Mouse (Mus musculus) midbrain, embryonic 14.5 days (tissue): ENCODE measurements at regions not wholly inside any gene's neighbourhood (a gene's known extent, or its start where the extent isn't known, plus 50 kb on each side); places are given as distances from the start of the nearest gene placed in this dataset.

ENCODE experiments used
- ATAC-seq: fragments of 200-750 bp; cut with Nextera tagmentation; 2 replicates; pipeline ENCODE4 v1.8.0; 2017; ENCODE audit warnings: moderate number of reproducible peaks, moderate library complexity; ENCODE audit not compliant: low FRiP score, low TSS enrichment
- DNase-seq: peaks from one replicate; pipeline ENCODE4 v3.0.0-alpha.2; 2015
- H3K27ac ChIP-seq: fragments of 300-500 bp; sonication (generic); replicated peaks from 2 replicates; pipeline ENCODE4 v1.5.1; 2014; ENCODE audit warnings: mild to moderate bottlenecking, low read depth, low read length, moderate library complexity
- H3K27me3 ChIP-seq: fragments of 300-500 bp; sonication (generic); 2 replicates; pipeline ENCODE4 v1.6.1; 2014; ENCODE audit warnings: low read length, control low read depth, mixed read lengths; ENCODE audit not compliant: control insufficient read depth, insufficient read depth
- H3K36me3 ChIP-seq: fragments of 300-500 bp; sonication (generic); 2 replicates; pipeline ENCODE4 v1.6.1; 2014; ENCODE audit warnings: low read length, control low read depth; ENCODE audit not compliant: control insufficient read depth, insufficient read depth
- H3K4me1 ChIP-seq: fragments of 300-500 bp; sonication (generic); 2 replicates; pipeline ENCODE4 v1.6.1; 2014; ENCODE audit warnings: mild to moderate bottlenecking, antibody characterized with exemption, low read length, control low read depth; ENCODE audit not compliant: control insufficient read depth, insufficient read depth
- H3K4me2 ChIP-seq: fragments of 300-500 bp; sonication (generic); 2 replicates; pipeline ENCODE4 v1.6.1; 2014; ENCODE audit warnings: mild to moderate bottlenecking, low read length, moderate library complexity
- H3K4me3 ChIP-seq: fragments of 300-500 bp; sonication (generic); replicated peaks from 2 replicates; pipeline ENCODE4 v1.5.1; 2014; ENCODE audit warnings: low read depth, low read length
- H3K9ac ChIP-seq: fragments of 300-500 bp; sonication (generic); replicated peaks from 2 replicates; pipeline ENCODE4 v1.6.1; 2014; ENCODE audit warnings: mild to moderate bottlenecking, low read length, moderate library complexity
- H3K9me3 ChIP-seq: fragments of 300-500 bp; sonication (generic); 2 replicates; pipeline ENCODE4 v1.6.1; 2016; ENCODE audit warnings: low read length, control low read depth, mixed read lengths; ENCODE audit not compliant: control insufficient read depth
- WGBS: fragments of 180-500 bp; shearing (Covaris S2); extraction: QIAGEN DNeasy Blood & Tissue Kit; methylation state at CpG from one replicate; pipeline ENCODE4 v1.1.7; 2014; 5-methylcytosine and 5-hydroxymethylcytosine counted together

DNA sequence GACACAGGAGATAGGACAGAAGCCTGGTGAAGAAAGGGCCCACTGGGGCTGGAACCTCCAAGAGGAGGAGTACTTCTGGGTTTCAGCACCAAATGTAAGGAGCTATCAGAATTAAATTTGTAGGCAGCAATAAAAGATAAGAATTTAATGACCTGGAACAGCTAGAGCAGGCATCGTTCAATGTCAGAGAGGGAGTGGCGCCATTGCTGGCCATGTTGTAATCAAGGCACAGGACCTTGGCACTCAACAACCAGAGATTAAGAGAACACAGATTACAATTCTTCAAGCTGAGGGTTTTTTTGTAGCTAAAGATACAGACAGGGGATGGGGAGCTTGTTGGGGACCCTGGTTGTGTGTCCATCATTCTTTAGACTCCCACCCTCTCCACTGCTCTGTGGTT lies 101.0 kb upstream of the Dio3 start:
- H3K36me3 ChIP-seq: no peaks in the 10 kb centered on the region
- ATAC-seq (no peak), DNase-seq (no peak)
- 100% methylated on average over 2 of the region's 2 CpGs for WGBS
- H3K4me2 ChIP-seq: no peak overlapping the region
- no peak overlapping the region for H3K9ac ChIP-seq
- H3K27me3 ChIP-seq: no peaks in the 10 kb centered on the region
- H3K27ac ChIP-seq: no peak overlapping the region
- H3K4me3 ChIP-seq: no peak overlapping the region
- no peaks in the 10 kb centered on the region for H3K4me1 ChIP-seq
- no peaks in the 10 kb centered on the region for H3K9me3 ChIP-seq

DNA sequence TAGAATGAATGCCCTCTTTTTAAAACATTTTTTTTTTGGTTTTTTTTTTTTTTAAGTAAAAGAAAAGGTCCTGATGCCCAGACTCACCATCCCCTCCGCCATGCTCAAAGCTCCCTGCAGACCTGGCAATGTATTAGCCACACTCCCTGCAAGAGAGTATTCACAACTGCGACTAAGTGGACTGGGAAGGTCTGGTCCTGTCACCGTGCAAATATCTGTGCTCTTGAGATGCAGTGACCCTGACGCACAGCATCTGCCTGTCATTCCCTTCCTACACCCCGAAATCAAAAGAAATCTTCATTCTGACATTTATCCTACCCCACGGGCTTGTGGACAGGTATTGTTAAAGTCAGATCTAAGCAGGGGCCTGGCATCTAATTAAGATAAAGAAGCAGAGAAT lies 95.4 kb upstream of the Dio3 start:
- ATAC-seq (no peak), DNase-seq (no peak)
- Histone ChIP-seq H3K36me3 (no peaks in the 10 kb centered on the region), H3K4me3 (no peak overlapping the region), H3K27me3 (peaks cover 21% of the 10 kb centered on the region), H3K4me2 (no peak overlapping the region), H3K9me3 (no peaks in the 10 kb centered on the region), H3K9ac (no peak overlapping the region), H3K27ac (no peak overlapping the region), H3K4me1 (peaks cover 12% of the 10 kb centered on the region)
- WGBS: 10% methylated on average over 6 of the region's 6 CpGs

DNA sequence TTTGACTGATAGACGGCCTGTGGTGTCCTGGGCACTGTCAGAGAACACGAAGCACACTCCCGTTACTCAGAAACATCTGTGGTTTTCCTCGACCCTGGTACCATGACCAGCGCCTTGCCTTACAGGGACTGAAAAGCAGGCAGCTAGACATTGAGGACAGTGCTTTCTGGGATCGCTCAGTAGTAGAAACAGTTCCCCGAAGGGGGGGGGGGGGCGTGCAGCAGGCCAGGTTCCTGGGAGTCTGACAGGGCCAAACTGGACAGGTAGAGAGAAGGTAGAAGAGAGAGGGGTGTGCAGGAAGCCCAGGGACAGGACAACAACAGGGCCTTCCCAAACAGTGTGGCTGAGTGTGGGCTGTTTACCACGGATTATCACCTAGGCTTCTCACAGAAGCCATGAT lies 93.5 kb upstream of the Dio3 start:
- no peak for ATAC-seq
- DNase-seq: no peak
- H3K27ac ChIP-seq: no peak overlapping the region
- no peak overlapping the region for H3K9ac ChIP-seq
- H3K4me1 ChIP-seq: peaks cover 22% of the 10 kb centered on the region
- WGBS: 33% methylated on average over 9 of the region's 9 CpGs
- H3K36me3 ChIP-seq: no peaks in the 10 kb centered on the region
- no peak overlapping the region for H3K4me2 ChIP-seq
- no peaks in the 10 kb centered on the region for H3K9me3 ChIP-seq
- H3K27me3 ChIP-seq: peaks cover 37% of the 10 kb centered on the region
- no peak overlapping the region for H3K4me3 ChIP-seq

DNA sequence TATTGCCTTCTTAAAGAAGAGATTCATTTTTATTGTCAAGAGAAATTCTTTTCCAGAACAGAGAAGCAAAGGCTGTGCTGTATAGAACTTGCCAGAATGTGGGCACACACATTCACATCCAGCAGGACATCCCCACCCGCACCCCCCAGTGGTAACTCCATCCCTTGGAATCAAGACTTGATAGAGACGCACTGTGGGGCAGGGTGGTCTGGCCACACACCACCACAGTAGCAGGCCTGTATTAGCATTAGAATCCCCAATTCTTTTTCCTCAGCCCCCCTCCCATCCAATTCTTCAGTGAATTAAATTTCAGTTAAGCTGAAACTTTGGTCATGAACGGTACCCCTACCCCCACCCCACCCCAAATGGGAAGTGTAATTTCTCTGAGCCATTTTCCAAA lies 92.5 kb upstream of the Dio3 start:
- no peak for DNase-seq
- Histone ChIP-seq H3K4me1 (peaks cover 22% of the 10 kb centered on the region), H3K9me3 (no peaks in the 10 kb centered on the region), H3K4me2 (no peak overlapping the region), H3K27ac (no peak overlapping the region), H3K36me3 (no peaks in the 10 kb centered on the region), H3K4me3 (no peak overlapping the region), H3K9ac (no peak overlapping the region), H3K27me3 (peaks cover 43% of the 10 kb centered on the region)
- 5% methylated on average over 3 of the region's 3 CpGs for WGBS
- no peak for ATAC-seq

DNA sequence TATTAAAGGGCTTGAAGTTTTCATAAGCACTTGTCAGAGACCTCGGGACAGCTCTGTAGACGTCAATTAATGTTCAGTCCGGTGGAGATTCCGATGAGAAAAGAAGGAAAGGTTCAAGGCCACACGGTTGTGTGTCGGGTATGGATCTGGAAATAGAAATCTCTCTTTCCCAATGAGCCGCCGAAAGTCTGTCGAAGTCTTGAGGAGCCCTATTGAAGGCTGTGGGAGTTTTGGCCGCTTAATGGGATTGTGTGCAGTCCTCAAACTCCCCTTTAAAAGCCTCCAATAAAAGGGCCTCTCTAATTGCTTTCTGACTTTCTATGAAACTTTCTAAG lies 92.0 kb upstream of the Dio3 start:
- Histone ChIP-seq H3K9ac (no peak overlapping the region), H3K27ac (no peak overlapping the region), H3K9me3 (no peaks in the 10 kb centered on the region), H3K4me2 (no peak overlapping the region), H3K27me3 (peaks cover 43% of the 10 kb centered on the region), H3K4me3 (no peak overlapping the region), H3K36me3 (no peaks in the 10 kb centered on the region), H3K4me1 (peaks cover 22% of the 10 kb centered on the region)
- DNase-seq: peak; percentile 26
- WGBS: 4% methylated on average over 10 of the region's 10 CpGs
- ATAC-seq: no peak

DNA sequence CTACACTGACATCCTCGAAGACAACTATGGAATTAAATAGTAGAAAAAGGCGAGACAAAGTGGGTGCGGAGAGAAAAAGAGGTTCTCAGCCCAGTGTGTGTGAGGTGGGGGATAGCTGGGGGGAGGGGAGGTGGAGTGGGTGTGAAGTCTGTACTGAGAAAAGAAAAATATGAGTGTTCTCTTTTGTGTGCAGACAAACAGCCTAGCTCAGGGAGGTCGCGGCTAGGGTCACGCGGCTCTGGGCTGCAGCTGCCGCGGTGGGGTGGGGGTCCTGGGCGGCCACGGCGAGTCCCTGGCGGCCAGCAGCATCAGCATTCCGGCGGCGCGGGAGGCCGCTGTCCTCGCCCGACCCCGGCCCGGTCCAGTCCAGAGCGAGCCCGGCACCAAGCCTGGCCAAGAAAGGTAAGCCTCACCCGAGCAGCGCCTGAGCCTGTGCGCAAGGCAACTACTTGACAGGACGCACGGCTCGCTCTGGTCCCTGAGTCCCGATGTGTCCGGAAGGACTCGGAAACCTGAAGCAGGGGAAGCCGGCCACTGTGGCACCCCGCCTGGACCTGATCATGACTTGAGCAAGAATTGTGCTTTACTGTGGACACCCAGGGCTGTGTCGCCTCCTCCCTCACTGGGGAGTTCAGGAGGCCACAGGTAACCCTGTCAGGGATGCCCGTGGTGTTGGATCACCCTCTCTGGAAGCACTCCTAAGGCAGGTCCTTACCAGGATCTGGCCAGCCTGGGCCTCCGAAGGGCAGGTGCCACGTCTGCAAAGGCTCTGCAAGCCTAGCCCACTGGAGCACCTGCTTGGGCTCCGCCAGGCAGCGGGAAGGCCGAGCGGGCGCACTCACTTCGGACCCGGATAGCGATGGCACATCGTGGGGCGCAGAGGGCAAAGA lies 91.4 kb upstream of the Dio3 start:
- no peaks in the 10 kb centered on the region for H3K9me3 ChIP-seq
- H3K36me3 ChIP-seq: no peaks in the 10 kb centered on the region
- DNase-seq: peak; percentile 46
- H3K4me1 ChIP-seq: peaks cover 22% of the 10 kb centered on the region
- under 1% methylated on average over 49 of the region's 49 CpGs for WGBS
- H3K9ac ChIP-seq: no peak overlapping the region
- no peak for ATAC-seq
- H3K27me3 ChIP-seq: peaks cover 43% of the 10 kb centered on the region
- peak overlapping the region; percentile 46 for H3K4me2 ChIP-seq
- H3K4me3 ChIP-seq: peak overlapping the region; percentile 19
- peak overlapping the region; percentile 60 for H3K27ac ChIP-seq

DNA sequence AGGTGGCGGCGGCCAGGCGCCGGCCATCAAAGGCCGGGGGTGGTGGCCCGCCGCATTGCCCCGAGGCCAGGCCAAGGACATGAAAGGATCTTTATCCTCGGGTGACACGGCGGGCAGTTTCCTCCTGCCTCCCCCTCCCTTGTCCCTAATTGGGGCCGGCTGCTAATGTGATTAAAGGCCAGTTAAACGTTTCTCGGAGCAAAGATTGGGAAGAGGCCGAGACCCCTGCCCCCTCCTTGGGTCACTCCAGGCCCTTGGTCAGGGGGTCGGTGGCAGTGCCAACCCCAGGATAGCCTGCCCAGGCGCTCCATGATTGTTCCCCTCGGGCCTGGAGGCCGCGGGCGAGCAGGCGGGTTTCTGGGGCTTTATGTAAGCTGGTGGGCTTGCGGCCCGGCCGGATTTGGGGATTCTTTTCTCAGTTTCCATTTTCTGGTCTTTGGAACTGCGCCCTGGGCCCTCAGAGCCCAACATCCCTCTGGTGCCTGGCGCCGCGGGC lies 90.7 kb upstream of the Dio3 start:
- Histone ChIP-seq H3K9me3 (no peaks in the 10 kb centered on the region), H3K4me2 (peak overlapping the region; percentile 46), H3K27me3 (peaks cover 43% of the 10 kb centered on the region), H3K4me3 (peak overlapping the region; percentile 19), H3K27ac (peak overlapping the region; percentile 60), H3K4me1 (peaks cover 22% of the 10 kb centered on the region), H3K9ac (peak overlapping the region; percentile 23; the same call in 1 of the 2 replicates), H3K36me3 (no peaks in the 10 kb centered on the region)
- ATAC-seq: no peak
- peak; percentile 39 for DNase-seq
- under 1% methylated on average over 29 of the region's 29 CpGs for WGBS

DNA sequence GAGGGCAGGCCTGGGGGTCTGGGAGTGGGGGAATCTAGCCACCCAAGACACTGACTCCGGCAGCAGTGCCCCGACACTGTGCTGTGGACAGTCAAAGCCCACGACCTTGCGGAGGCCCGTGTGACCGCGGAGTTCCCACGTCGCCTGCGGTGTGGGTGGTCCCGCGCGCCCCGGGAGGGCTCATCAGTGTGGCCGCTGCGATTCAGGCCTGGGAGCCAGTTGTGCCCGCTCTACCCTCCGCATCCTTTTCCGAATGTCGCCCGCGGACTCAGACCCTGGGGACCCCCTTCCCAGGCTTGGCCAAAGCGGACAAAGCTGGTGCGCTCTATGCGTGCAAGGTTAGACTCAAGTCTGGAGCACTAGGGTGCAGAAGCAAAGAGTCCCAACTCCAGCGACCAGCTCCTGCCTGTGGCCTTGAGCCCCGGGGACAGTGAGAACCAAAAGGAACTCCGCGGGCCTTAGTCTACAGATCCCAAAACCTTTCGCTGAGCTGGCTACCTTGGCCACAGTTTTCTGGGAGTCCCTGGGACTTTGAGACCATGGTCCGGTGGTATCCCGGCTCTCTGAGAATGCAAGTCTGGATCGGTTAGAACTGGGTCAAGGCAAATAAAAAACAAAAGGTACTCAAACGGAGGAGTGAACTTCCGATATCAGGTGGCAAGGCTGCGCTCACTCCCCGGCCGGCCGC lies 90.1 kb upstream of the Dio3 start:
- H3K27ac ChIP-seq: peak overlapping the region; percentile 41
- 2% methylated on average over 39 of the region's 39 CpGs for WGBS
- peak overlapping the region; percentile 46 for H3K4me2 ChIP-seq
- no peaks in the 10 kb centered on the region for H3K9me3 ChIP-seq
- H3K4me1 ChIP-seq: peaks cover 22% of the 10 kb centered on the region
- H3K9ac ChIP-seq: peak overlapping the region; percentile 23; the same call in 1 of the 2 replicates
- H3K36me3 ChIP-seq: no peaks in the 10 kb centered on the region
- DNase-seq: peak; percentile 33
- peaks cover 43% of the 10 kb centered on the region for H3K27me3 ChIP-seq
- H3K4me3 ChIP-seq: peak overlapping the region; percentile 19
- no peak for ATAC-seq
